Mouse (Mus musculus) liver, adult 2 months (tissue): ENCODE data around the gene Elf2.

Experiments used
- CTCF ChIP-seq: fragments of 200-500 bp; IDR thresholded peaks from 2 replicates; pipeline ENCODE4 v1.5.1; 2011; ENCODE audit warnings: low read depth, low read length, control low read depth
- POLR2A ChIP-seq: fragments of 200-500 bp; IDR thresholded peaks from 2 replicates; pipeline ENCODE4 v1.6.1; 2011; ENCODE audit warnings: low read length, control low read depth; ENCODE audit not compliant: insufficient read depth; ENCODE audit errors: extremely low read depth

GRCm38 (mm10) chr3:51294251-51294650 lies 46.2 kb downstream of the Elf2 start:
- TF ChIP-seq CTCF (no peak), POLR2A (no peak)
